Mouse (Mus musculus): ENCODE measurements at regions not wholly inside any gene's neighbourhood (a gene's known extent, or its start where the extent isn't known, plus 50 kb on each side); places are given as distances from the start of the nearest gene placed in this dataset.

- no peak for TF ChIP-seq EP300 (IDR thresholded peaks at IDR 0.05; ENCODE audit: low read depth)
- TF ChIP-seq CTCF (IDR thresholded peaks at IDR 0.05; ENCODE audit: low read depth): no peak
Observed at GRCm38 (mm10) chr1:190316175-190316574, 145.7 kb upstream of the Prox1 start.

All from liver, postnatal 0 days (tissue).